28 mouse cellular contexts compared by ENCODE assay signal in the genomic region with DNA sequence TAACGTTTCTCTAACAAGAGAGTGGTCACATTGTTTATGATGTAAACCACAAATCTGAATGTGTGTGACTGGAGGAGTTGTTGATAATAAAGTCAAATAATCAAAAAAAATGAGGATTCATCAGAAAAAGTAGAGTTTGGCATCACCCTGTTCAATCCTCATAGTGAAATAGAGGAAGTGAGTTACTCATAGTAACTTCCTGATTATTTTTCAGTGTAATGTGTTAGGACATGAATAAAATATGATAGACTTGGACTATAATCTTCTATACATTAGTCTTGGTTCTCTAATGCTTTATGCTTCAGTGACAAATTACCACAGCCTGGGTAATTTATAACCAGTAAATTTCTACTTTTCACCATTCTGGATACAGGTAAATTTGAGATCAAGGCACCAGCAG.
DNase-seq lines count a peak whose midpoint lies in the region; ATAC-seq and TF ChIP-seq lines count a peak whose summit lies in the region.
"Had no signal": no experiment of that assay in that cellular context is flagged by ENCODE, and none has a peak within 500 bp of the region (broad histone marks: within the 10 kb centered on the region; RNA-seq: fewer than 3 reads in every experiment).

No protein-coding gene starts in this region.

- no peaks in the 10 kb centered on the region for H3K36me3 ChIP-seq in splenic B cell, adult 2 months (ENCODE audit: control insufficient read depth, insufficient read depth, low read length, poor library complexity, severe bottlenecking)
- H3K36me3 ChIP-seq: embryonic facial prominence, embryonic 10.5 days; embryonic facial prominence, embryonic 13.5 days; forebrain, embryonic 12.5 days; forebrain, embryonic 15.5 days; G1E; hindbrain, embryonic 12.5 days; hindbrain, embryonic 15.5 days had no signal

- intact Hi-C loops in left cerebral cortex, postnatal 25 days (cut with DNase I) = loop anchor here (5.0 kb wide), 1 partner anchor 33 kb away; no protein-coding TSS in a partner anchor

- ATAC-seq in common myeloid progenitor, adult 5-6 weeks (replicated peaks; ENCODE audit: low read depth, poor library complexity, severe bottlenecking) = peak; percentile 39; the same call in 1 of the 2 replicates
- peak; percentile 53 for ATAC-seq in megakaryocyte, adult 5-6 weeks (ENCODE audit: poor library complexity, severe bottlenecking)
- ATAC-seq: activated CD4-positive, CD25-positive, alpha-beta regulatory T cell, adult 4 months; forebrain, embryonic 15.5 days had no signal

- peak; percentile 40 for DNase-seq in 416B (ENCODE audit: low read depth)
- peak; percentile 35 for DNase-seq in splenic B cell, adult 2 months (ENCODE audit: low read depth, low spot score)
- DNase-seq in lung, adult 2 months = no peak
- DNase-seq in left cerebral cortex, postnatal 25 days (ENCODE audit: low spot score in 2 of 2) = no peak
- DNase-seq in adrenal gland, postnatal 4 days (ENCODE audit: low spot score in 2 of 2) = no peak
- DNase-seq: adrenal gland, adult 8-10 months; adrenal gland, postnatal 25 days; B cell, adult 2 months; cerebellum, adult 11 months; cerebellum, adult 2 months; cerebellum, adult 9-11 months; cerebellum, postnatal 25 days; embryo, embryonic 11 days; gastrocnemius, postnatal 10 days; gastrocnemius, postnatal 36 days; heart, adult 11 months had no signal

- WGBS in lung, adult 2 months = 34% methylated on average over 1 of the region's 1 CpGs

- no peak for TF ChIP-seq CTCF in lung, adult 2 months (IDR thresholded peaks at IDR 0.05; ENCODE audit: insufficient read depth, low read length)

- TF ChIP-seq POLR2A in lung, adult 2 months (IDR thresholded peaks at IDR 0.05; ENCODE audit: borderline replicate concordance, extremely low read depth, low read depth, low read length) = no peak

- H3K27me3 ChIP-seq in splenic B cell, adult 2 months (ENCODE audit: control insufficient read depth, insufficient read depth, low read length, poor library complexity, severe bottlenecking) = no peaks in the 10 kb centered on the region
- H3K27me3 ChIP-seq: CH12.LX; embryonic facial prominence, embryonic 13.5 days; forebrain, embryonic 12.5 days; forebrain, embryonic 15.5 days; hindbrain, embryonic 12.5 days; hindbrain, embryonic 15.5 days had no signal

- H3K4me3 ChIP-seq in lung, adult 2 months (replicated peaks; ENCODE audit: extremely low read depth, low read depth, low read length) = no peak overlapping the region
- H3K4me3 ChIP-seq: embryonic facial prominence, embryonic 10.5 days; embryonic facial prominence, embryonic 13.5 days; erythroblast, embryonic 14.5 days; forebrain, embryonic 12.5 days; forebrain, embryonic 15.5 days; hindbrain, embryonic 12.5 days; hindbrain, embryonic 15.5 days had no signal

- H3K4me1 ChIP-seq in lung, adult 2 months (ENCODE audit: control insufficient read depth, insufficient read depth, low read length) = no peaks in the 10 kb centered on the region
- H3K4me1 ChIP-seq: embryonic facial prominence, embryonic 10.5 days; embryonic facial prominence, embryonic 13.5 days; forebrain, embryonic 12.5 days; forebrain, embryonic 15.5 days; hindbrain, embryonic 12.5 days; hindbrain, embryonic 15.5 days had no signal

Comparison
In these comparisons a context has a peak if more than half of its experiments do, and no peak if none do; other contexts are left out.
1. DNase-seq: peak in 416B (single experiment) and splenic B cell, adult 2 months (single experiment); none in lung, adult 2 months (single experiment), left cerebral cortex, postnatal 25 days (0 of 2) and adrenal gland, postnatal 4 days (0 of 2).